Mouse (Mus musculus) forebrain, embryonic 13.5 days (tissue): ENCODE data around the gene Nek2. TPM values are rescaled to one million over a fixed set of nuclear protein-coding genes. Genes with fewer than 3 reads are reported as not detected.
A peak's percentile ranks its signal among the peaks of the same experiment; 100 is the strongest.

Experiments
- ATAC-seq: fragments of 200-750 bp; cut with Nextera tagmentation; 2 replicates; pipeline ENCODE4 v1.8.0; 2017
- H3K27ac ChIP-seq: fragments of 300-500 bp; sonication (generic); 2 replicates; pipeline ENCODE4 v1.5.1; 2015; ENCODE audit warnings: inconsistent platforms, mild to moderate bottlenecking, moderate library complexity
- H3K27me3 ChIP-seq: fragments of 300-500 bp; sonication (generic); 2 replicates; pipeline ENCODE4 v1.6.1; 2015; ENCODE audit warnings: mild to moderate bottlenecking, inconsistent platforms
- H3K36me3 ChIP-seq: fragments of 300-500 bp; sonication (generic); 2 replicates; pipeline ENCODE4 v1.6.1; 2015; ENCODE audit warnings: mild to moderate bottlenecking, inconsistent platforms; ENCODE audit not compliant: poor library complexity, severe bottlenecking
- H3K4me1 ChIP-seq: fragments of 300-500 bp; sonication (generic); 2 replicates; pipeline ENCODE4 v1.6.1; 2015; ENCODE audit warnings: inconsistent platforms
- H3K4me2 ChIP-seq: fragments of 300-500 bp; sonication (generic); 2 replicates; pipeline ENCODE4 v1.6.1; 2015; ENCODE audit warnings: inconsistent platforms, mild to moderate bottlenecking, moderate library complexity
- H3K4me3 ChIP-seq: fragments of 300-500 bp; sonication (generic); 2 replicates; pipeline ENCODE4 v1.5.1; 2015; ENCODE audit warnings: mild to moderate bottlenecking, inconsistent platforms
- H3K9ac ChIP-seq: fragments of 300-500 bp; sonication (generic); 2 replicates; pipeline ENCODE4 v1.6.1; 2015; ENCODE audit warnings: mild to moderate bottlenecking, inconsistent platforms
- H3K9me3 ChIP-seq: fragments of 300-500 bp; sonication (generic); replicated peaks from 2 replicates; pipeline ENCODE4 v1.6.1; 2016; ENCODE audit warnings: inconsistent platforms
- WGBS: fragments of 180-500 bp; shearing (Covaris S2); methylation state at CpG from one replicate; pipeline ENCODE4 v1.1.7; 2015; 5-methylcytosine and 5-hydroxymethylcytosine counted together
- polyA plus RNA-seq: library from polyadenylated mRNA; unstranded; fragments of >200 nt; fragmentation: Nextera tagmentation; extraction: Ambion mirVana; gene quantifications from 2 replicates; pipeline ENCODE4 v1.2.1, GENCODE M21; 2015

Nek2 gene
- 37.2 and 42.5 TPM in 2 replicates for polyA plus RNA-seq

DNA sequence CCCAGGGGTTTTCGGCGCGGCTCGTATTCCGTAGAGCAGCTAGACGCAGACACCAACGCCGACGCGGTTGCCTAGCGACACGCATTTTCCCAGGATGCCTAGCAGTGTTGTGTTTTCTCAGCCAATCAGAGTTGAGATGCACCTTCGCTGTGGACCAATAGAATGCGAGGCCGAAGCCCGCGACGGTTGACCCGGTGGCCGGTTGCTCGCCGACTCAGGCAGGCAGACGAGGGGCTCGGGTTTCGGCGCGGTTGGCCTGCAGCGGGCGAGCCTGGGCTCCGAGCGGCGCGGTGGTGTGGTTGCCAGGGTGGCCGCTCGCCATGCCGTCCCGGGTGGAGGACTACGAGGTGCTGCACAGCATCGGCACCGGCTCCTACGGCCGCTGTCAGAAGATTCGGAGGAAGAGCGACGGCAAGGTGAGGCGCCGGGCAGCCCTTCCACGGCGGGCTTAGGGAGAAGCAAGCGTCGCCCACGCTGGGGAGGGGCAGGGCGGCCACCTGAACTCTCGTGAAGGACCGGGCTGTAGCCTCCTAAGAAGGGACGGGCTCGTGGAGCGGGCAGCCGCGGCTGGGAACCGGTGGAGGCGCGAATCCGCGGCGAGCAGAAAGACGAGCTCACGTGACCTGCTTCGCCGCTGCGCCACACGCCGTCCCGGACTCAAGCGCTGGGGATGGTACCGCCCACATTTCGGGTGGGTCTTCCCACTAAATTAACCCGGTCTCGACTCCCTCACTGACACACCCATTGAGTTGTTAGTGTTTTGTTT is at the start of gene Nek2:
Gene Nek2, plus strand, starts transcription at position 119 of the 766 bp plus-strand sequence.
- no peaks in the 10 kb centered on the region for H3K9me3 ChIP-seq
- peak within 1 kb of the TSS; percentile 77 for H3K9ac ChIP-seq
- H3K27me3 ChIP-seq = no peaks in the 10 kb centered on the region
- peak within 1 kb of the TSS; percentile 72 for H3K4me2 ChIP-seq
- peaks cover 34% of the 10 kb centered on the region for H3K36me3 ChIP-seq
- WGBS = under 1% methylated on average over 79 of the region's 79 CpGs
- ATAC-seq = peak; percentile 97
- H3K27ac ChIP-seq = peak within 1 kb of the TSS; percentile 55
- H3K4me3 ChIP-seq = peak within 1 kb of the TSS; percentile 67
- peaks cover 16% of the 10 kb centered on the region for H3K4me1 ChIP-seq

DNA sequence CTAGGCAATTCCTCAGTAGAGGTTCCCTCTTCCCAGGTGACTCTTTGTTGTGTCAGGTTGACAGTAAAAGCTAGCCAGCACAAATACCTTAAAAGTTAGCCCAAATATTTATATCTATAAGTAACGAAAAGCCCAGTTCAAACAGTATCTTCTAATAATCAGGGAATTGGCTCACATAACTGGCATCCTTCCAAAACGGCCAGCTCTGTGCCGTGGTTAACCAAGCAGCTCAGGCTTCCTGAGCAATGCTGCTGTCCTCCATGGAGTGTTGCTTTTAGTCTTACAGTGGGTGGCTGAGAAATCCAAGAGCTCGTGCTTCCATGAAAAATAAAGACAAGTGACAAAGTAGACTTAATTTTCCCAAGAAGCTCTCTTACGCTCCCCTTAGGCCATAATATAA is 47.1 kb upstream of the Nek2 start:
- no peak overlapping the region for H3K4me2 ChIP-seq
- H3K9ac ChIP-seq = no peak overlapping the region
- WGBS = 80% methylated on average over 5 of the region's 5 CpGs
- no peak overlapping the region for H3K27ac ChIP-seq
- H3K36me3 ChIP-seq = peaks cover 51% of the 10 kb centered on the region
- no peaks in the 10 kb centered on the region for H3K27me3 ChIP-seq
- no peaks in the 10 kb centered on the region for H3K4me1 ChIP-seq
- H3K4me3 ChIP-seq = no peak overlapping the region
- no peaks in the 10 kb centered on the region for H3K9me3 ChIP-seq
- ATAC-seq = no peak

DNA sequence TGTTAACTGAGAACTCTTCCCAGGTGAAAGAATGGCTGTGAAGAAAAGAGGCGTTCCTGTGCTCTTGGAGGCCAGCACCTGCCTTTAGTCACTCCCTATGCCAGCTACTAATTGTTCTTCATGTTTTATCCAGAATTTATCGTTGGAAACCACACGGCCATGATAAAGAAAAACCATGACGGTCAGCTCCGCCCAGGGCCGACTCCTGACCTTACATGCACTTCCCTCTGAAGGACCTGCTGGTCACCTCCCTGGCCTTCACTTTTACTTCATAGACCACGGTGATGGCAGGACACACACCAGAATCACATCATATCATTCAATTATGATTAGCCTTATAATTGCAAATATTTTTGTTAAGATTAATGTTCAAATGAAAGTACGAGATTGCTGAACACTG is 46.1 kb upstream of the Nek2 start:
- no peak for ATAC-seq
- H3K4me3 ChIP-seq = no peak overlapping the region
- no peaks in the 10 kb centered on the region for H3K9me3 ChIP-seq
- H3K4me2 ChIP-seq = no peak overlapping the region
- H3K27me3 ChIP-seq = no peaks in the 10 kb centered on the region
- no peaks in the 10 kb centered on the region for H3K4me1 ChIP-seq
- WGBS = 89% methylated on average over 8 of the region's 8 CpGs
- no peak overlapping the region for H3K27ac ChIP-seq
- H3K9ac ChIP-seq = no peak overlapping the region
- H3K36me3 ChIP-seq = peaks cover 60% of the 10 kb centered on the region

DNA sequence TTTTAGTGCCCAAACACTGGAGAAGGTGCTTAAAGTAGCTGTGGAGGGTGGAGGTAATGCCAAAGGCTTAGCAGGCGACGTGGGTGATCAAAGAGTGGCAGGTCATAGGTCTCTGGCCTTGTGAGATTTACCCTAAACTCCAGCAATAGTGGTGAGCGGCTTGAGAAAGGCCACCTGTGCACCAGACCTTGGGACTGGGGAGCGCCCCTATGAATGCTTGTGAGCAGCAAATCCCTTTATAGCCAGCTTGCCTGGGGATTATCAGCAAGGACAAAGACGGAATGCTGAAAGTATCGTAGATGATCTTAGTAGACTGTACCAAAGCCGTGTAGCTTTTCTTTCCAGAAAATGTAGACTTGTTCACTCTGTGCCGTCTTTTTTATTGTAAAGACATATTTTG is 43.7 kb upstream of the Nek2 start:
- no peaks in the 10 kb centered on the region for H3K9me3 ChIP-seq
- no peaks in the 10 kb centered on the region for H3K27me3 ChIP-seq
- H3K9ac ChIP-seq = no peak overlapping the region
- H3K36me3 ChIP-seq = peaks cover 69% of the 10 kb centered on the region
- no peak overlapping the region for H3K4me3 ChIP-seq
- 63% methylated on average over 8 of the region's 8 CpGs for WGBS
- no peak for ATAC-seq
- H3K4me1 ChIP-seq = no peaks in the 10 kb centered on the region
- H3K4me2 ChIP-seq = no peak overlapping the region
- no peak overlapping the region for H3K27ac ChIP-seq

DNA sequence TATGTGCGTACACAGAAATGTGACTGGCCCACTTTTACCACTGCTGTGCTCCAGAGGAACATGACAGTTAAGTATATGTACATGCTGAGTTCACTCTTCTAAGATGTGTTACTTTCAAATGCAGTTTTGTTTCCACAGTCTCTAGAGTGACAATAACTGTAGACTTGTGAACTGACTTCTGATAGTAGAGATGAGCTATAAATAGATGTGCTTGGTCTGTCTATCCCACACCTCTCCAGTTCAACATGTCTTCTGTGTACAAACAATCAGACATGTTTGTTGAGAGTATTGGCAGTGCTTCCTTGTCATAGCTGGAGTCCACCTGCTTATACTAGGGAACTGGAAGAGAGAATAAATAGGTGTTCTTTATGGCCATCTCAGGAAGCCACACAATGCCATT is 40.8 kb upstream of the Nek2 start:
- no peak overlapping the region for H3K9ac ChIP-seq
- H3K36me3 ChIP-seq = peaks cover 54% of the 10 kb centered on the region
- no peaks in the 10 kb centered on the region for H3K9me3 ChIP-seq
- no peak for ATAC-seq
- H3K4me1 ChIP-seq = no peaks in the 10 kb centered on the region
- no peaks in the 10 kb centered on the region for H3K27me3 ChIP-seq
- no peak overlapping the region for H3K4me2 ChIP-seq
- H3K27ac ChIP-seq = no peak overlapping the region
- no peak overlapping the region for H3K4me3 ChIP-seq
- 93% methylated on average over 1 of the region's 1 CpGs for WGBS

GRCm38 (mm10) chr1:191785108-191785507 is 36.1 kb upstream of the Nek2 start:
- H3K4me3 ChIP-seq = no peak overlapping the region
- H3K27me3 ChIP-seq = no peaks in the 10 kb centered on the region
- no peak overlapping the region for H3K9ac ChIP-seq
- no peak overlapping the region for H3K4me2 ChIP-seq
- ATAC-seq = no peak
- H3K36me3 ChIP-seq = peaks cover 13% of the 10 kb centered on the region
- no peaks in the 10 kb centered on the region for H3K4me1 ChIP-seq
- peaks cover 13% of the 10 kb centered on the region; the same call in 1 of the 2 replicates for H3K9me3 ChIP-seq
- no peak overlapping the region for H3K27ac ChIP-seq
- 62% methylated on average over 11 of the region's 11 CpGs for WGBS

GRCm38 (mm10) chr1:191786255-191786654 is 35.0 kb upstream of the Nek2 start:
- Histone ChIP-seq H3K9me3 (peaks cover 13% of the 10 kb centered on the region; the same call in 1 of the 2 replicates), H3K27ac (no peak overlapping the region), H3K9ac (no peak overlapping the region), H3K36me3 (0 out of 2 replicates have a peak, but pooled peaks cover 4% of the 10 kb centered on the region), H3K27me3 (no peaks in the 10 kb centered on the region), H3K4me2 (no peak overlapping the region), H3K4me3 (no peak overlapping the region), H3K4me1 (no peaks in the 10 kb centered on the region)
- 68% methylated on average over 6 of the region's 6 CpGs for WGBS
- ATAC-seq = no peak

- Histone ChIP-seq H3K27ac (no peak overlapping the region), H3K4me2 (no peak overlapping the region), H3K36me3 (0 out of 2 replicates have a peak, but pooled peaks cover 4% of the 10 kb centered on the region), H3K4me3 (no peak overlapping the region), H3K9me3 (peaks cover 13% of the 10 kb centered on the region; the same call in 1 of the 2 replicates), H3K9ac (no peak overlapping the region), H3K4me1 (no peaks in the 10 kb centered on the region), H3K27me3 (no peaks in the 10 kb centered on the region)
- WGBS = 38% methylated on average over 4 of the region's 4 CpGs
- ATAC-seq = no peak
Observed at GRCm38 (mm10) chr1:191787379-191787778, 33.9 kb upstream of the Nek2 start.

DNA sequence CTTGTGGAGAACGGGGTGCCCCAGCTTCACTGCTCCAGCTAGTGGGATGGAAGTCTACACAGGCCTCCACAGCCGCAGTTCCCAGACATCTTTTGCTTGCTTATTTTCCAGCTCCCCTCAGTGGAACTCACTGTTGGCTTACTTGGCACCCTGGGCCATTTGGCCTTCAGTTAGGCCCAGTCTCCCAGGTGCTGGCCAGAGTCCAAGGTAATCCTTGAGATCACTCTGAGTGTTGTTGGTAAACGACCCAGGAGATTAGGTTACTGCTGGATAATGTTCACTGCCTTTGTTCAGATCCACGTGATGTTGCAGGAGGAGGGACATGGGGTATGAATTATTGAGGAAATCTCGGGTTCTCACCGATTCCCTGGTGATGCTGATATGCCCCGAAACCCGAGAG is 28.3 kb upstream of the Nek2 start:
- 74% methylated on average over 8 of the region's 8 CpGs for WGBS

DNA sequence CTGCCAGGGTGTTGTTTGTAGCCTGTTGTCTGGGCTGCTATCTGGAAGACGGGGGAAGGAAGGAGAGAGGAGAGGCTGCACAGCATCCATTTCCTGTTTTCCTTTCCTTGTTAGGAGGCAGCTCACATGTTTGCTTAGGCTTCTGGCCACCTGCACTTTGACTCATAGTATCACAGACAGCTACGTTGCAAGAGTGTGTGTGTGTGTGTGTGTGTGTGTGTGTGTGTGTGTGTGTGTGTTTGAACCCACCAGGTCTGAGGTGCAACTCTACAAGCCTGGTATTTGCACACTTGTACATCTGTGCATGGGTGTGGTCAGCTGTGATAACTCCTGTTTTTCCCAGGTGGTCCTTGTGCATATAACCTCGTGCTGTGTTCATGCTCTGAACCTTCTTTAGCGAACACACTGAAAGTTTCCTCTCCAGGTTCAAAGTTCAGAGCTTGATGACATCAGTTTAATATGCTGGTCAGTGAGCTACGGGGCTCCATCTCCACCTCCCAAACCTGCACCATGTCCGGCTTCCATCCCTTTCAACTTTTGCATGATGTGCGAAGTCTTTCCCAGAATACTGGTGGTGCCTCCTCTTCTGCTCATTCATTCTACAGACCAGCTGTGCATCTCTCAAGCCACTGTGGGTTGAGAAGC is 27.2 kb upstream of the Nek2 start:
- no peaks in the 10 kb centered on the region for H3K27me3 ChIP-seq
- H3K4me3 ChIP-seq = no peak overlapping the region
- no peak overlapping the region for H3K27ac ChIP-seq
- WGBS = 91% methylated on average over 7 of the region's 7 CpGs
- no peak for ATAC-seq
- no peaks in the 10 kb centered on the region for H3K36me3 ChIP-seq
- no peak overlapping the region for H3K4me2 ChIP-seq
- no peak overlapping the region for H3K9ac ChIP-seq
- peaks cover 4% of the 10 kb centered on the region; the same call in 1 of the 2 replicates for H3K4me1 ChIP-seq
- peaks cover 13% of the 10 kb centered on the region; the same call in 1 of the 2 replicates for H3K9me3 ChIP-seq

More for the DNA sequence above, 28.3 kb upstream of the Nek2 start:
- peaks cover 13% of the 10 kb centered on the region; the same call in 1 of the 2 replicates for H3K9me3 ChIP-seq
- H3K36me3 ChIP-seq = no peaks in the 10 kb centered on the region
- H3K4me1 ChIP-seq = peaks cover 4% of the 10 kb centered on the region; the same call in 1 of the 2 replicates
- no peak overlapping the region for H3K4me3 ChIP-seq
- no peak overlapping the region for H3K27ac ChIP-seq
- ATAC-seq = no peak
- no peaks in the 10 kb centered on the region for H3K27me3 ChIP-seq
- H3K4me2 ChIP-seq = no peak overlapping the region
- H3K9ac ChIP-seq = no peak overlapping the region

DNA sequence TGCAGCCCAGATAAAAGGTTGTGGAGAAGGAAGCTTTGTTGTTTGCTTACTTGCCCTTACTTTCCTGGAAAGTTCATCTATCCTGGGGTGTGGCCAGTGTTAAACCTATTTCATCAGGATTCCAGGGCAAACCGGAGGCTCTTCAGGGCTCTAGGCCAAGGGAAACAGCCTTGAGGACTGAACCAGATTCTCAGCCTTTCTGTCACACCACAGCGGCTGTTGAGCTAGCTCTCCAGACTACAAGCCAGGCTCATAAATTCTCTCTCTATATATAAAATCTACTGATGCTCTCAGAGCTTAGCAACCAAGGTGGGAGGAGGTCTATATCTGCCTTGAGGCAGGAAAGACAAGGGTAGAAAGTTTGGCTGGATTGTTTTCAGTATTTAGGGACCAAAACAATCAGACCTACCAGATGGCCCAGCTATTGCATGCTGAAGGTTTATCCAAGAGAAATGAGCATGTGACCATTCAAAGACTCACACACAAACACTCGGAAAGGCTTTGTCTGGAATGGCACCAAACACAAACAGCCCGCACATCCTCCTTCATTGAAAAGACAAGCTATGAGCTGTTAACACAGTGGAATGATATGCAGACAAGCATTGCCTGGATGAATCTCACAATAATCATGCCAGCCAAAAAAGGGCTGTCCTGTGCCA is 24.9 kb upstream of the Nek2 start:
- 85% methylated on average over 4 of the region's 4 CpGs for WGBS
- no peaks in the 10 kb centered on the region for H3K27me3 ChIP-seq
- H3K9ac ChIP-seq = no peak overlapping the region
- H3K27ac ChIP-seq = no peak overlapping the region
- peaks cover 4% of the 10 kb centered on the region; the same call in 1 of the 2 replicates for H3K4me1 ChIP-seq
- no peak overlapping the region for H3K4me2 ChIP-seq
- ATAC-seq = no peak
- H3K4me3 ChIP-seq = no peak overlapping the region
- 0 out of 2 replicates have a peak, but pooled peaks cover 4% of the 10 kb centered on the region for H3K9me3 ChIP-seq
- no peaks in the 10 kb centered on the region for H3K36me3 ChIP-seq
